In the genomic region with DNA sequence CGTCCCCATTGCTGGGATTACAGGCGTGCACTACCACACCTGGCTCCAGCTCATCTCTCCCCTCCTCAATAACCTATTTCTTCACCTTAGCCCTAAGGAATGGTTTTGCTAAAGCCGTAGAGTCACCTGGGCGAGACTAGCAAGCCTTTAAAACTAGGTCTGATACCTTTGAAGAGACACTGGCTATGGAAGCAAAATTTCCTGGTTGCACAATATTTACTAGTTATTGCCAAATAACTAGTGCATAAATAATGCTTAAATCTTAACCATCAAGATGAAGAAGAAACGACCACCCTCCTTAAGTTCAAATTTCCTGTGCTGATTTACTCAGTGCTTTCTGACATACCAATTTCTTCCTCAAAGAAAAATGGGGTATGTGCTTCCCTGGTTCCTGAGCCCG, we compare ENCODE assay signal across 10 mouse cellular contexts. TPM values are rescaled to one million over a fixed set of nuclear protein-coding genes. Genes with fewer than 3 reads are reported as not detected.
DNase-seq lines count a peak whose midpoint lies in the region; ATAC-seq and TF ChIP-seq lines count a peak whose summit lies in the region.
"Had no signal": no experiment of that assay in that cellular context is flagged by ENCODE, and none has a peak within 500 bp of the region (broad histone marks: within the 10 kb centered on the region; RNA-seq: fewer than 3 reads in every experiment).

No protein-coding gene starts in this region.

- H3K9ac ChIP-seq in liver, adult 2 months (ENCODE audit: low read depth, low read length): peak overlapping the region; percentile 61
- H3K9ac ChIP-seq in embryonic facial prominence, embryonic 13.5 days: peak overlapping the region; percentile 61
- H3K9ac ChIP-seq in intestine, embryonic 16.5 days (ENCODE audit: low read depth, low read length): peak overlapping the region; percentile 38; the same call in 1 of the 2 replicates
- H3K9ac ChIP-seq in neural tube, embryonic 13.5 days: peak overlapping the region; percentile 56; the same call in 1 of the 2 replicates

- peak overlapping the region; percentile 74 for H3K4me2 ChIP-seq in embryonic facial prominence, embryonic 13.5 days
- H3K4me2 ChIP-seq in intestine, embryonic 16.5 days (ENCODE audit: low read depth, low read length): peak overlapping the region; percentile 73
- H3K4me2 ChIP-seq in neural tube, embryonic 13.5 days: peak overlapping the region; percentile 67

- H3K4me3 ChIP-seq in liver, adult 2 months (ENCODE audit: insufficient read depth, low read depth, low read length): peak overlapping the region; percentile 30; the same call in 1 of the 2 replicates
- H3K4me3 ChIP-seq in embryonic facial prominence, embryonic 13.5 days: peak overlapping the region; percentile 67
- peak overlapping the region; percentile 42 for H3K4me3 ChIP-seq in intestine, embryonic 16.5 days (ENCODE audit: low read length)
- H3K4me3 ChIP-seq in neural tube, embryonic 13.5 days: peak overlapping the region; percentile 60

- peak; percentile 74 for DNase-seq in liver, adult 2 months (ENCODE audit: extremely low read depth, low read depth, low spot score)
- no peak for DNase-seq in liver
- no peak for DNase-seq in thymus, postnatal 0 days (ENCODE audit: low spot score)
- DNase-seq in layer of hippocampus, adult 8-10 months (ENCODE audit: low spot score in 2 of 2): no peak
- DNase-seq in testis, postnatal 10 days (ENCODE audit: low spot score): no peak
- DNase-seq: right cerebral cortex, postnatal 14 days had no signal

- H3K27ac ChIP-seq in liver, adult 2 months (replicated peaks; ENCODE audit: insufficient read depth, low read depth, low read length): no peak overlapping the region
- no peak overlapping the region for H3K27ac ChIP-seq in embryonic facial prominence, embryonic 13.5 days
- H3K27ac ChIP-seq in intestine, embryonic 16.5 days (ENCODE audit: low read length): no peak overlapping the region
- no peak overlapping the region for H3K27ac ChIP-seq in neural tube, embryonic 13.5 days (replicated peaks)

- WGBS in liver, adult 2 months: 6% methylated on average over 6 of the region's 6 CpGs
- WGBS in embryonic facial prominence, embryonic 13.5 days: 12% methylated on average over 6 of the region's 6 CpGs
- 13% methylated on average over 6 of the region's 6 CpGs for WGBS in intestine, embryonic 16.5 days
- 18% methylated on average over 6 of the region's 6 CpGs for WGBS in neural tube, embryonic 13.5 days

- TF ChIP-seq CTCF in liver, adult 2 months (IDR thresholded peaks at IDR 0.05; ENCODE audit: low read depth, low read length): no peak

- no peak for ATAC-seq in embryonic facial prominence, embryonic 13.5 days (ENCODE audit: insufficient number of reproducible peaks, insufficient read depth, low FRiP score, low TSS enrichment, low read depth)
- ATAC-seq in intestine, embryonic 16.5 days: no peak; the same call in 1 of the 2 replicates
- ATAC-seq in neural tube, embryonic 13.5 days (ENCODE audit: low read depth): peak; percentile 12; the same call in 1 of the 2 replicates

- no peaks in the 10 kb centered on the region for H3K36me3 ChIP-seq in liver, adult 2 months (ENCODE audit: control insufficient read depth, insufficient read depth, low read length)
- H3K36me3 ChIP-seq in embryonic facial prominence, embryonic 13.5 days: no peaks in the 10 kb centered on the region
- H3K36me3 ChIP-seq in intestine, embryonic 16.5 days (ENCODE audit: control insufficient read depth, insufficient read depth, low read length): no peaks in the 10 kb centered on the region
- no peaks in the 10 kb centered on the region for H3K36me3 ChIP-seq in neural tube, embryonic 13.5 days

- no peak for TF ChIP-seq POLR2A in liver, adult 2 months (IDR thresholded peaks at IDR 0.05; ENCODE audit: extremely low read depth, insufficient read depth, low read length)

- no peaks in the 10 kb centered on the region for H3K9me3 ChIP-seq in embryonic facial prominence, embryonic 13.5 days
- H3K9me3 ChIP-seq in intestine, embryonic 16.5 days (ENCODE audit: control insufficient read depth, low read length): no peaks in the 10 kb centered on the region
- H3K9me3 ChIP-seq in neural tube, embryonic 13.5 days: no peaks in the 10 kb centered on the region

- peaks cover 16% of the 10 kb centered on the region for H3K27me3 ChIP-seq in liver, adult 2 months (ENCODE audit: control insufficient read depth, insufficient read depth, low read length)
- peaks cover 53% of the 10 kb centered on the region for H3K27me3 ChIP-seq in embryonic facial prominence, embryonic 13.5 days
- H3K27me3 ChIP-seq in intestine, embryonic 16.5 days (replicated peaks; ENCODE audit: control insufficient read depth, insufficient read depth, low read length): peaks cover 46% of the 10 kb centered on the region
- peaks cover 61% of the 10 kb centered on the region for H3K27me3 ChIP-seq in neural tube, embryonic 13.5 days

- H3K79me2 ChIP-seq in liver, adult 2 months (ENCODE audit: control insufficient read depth, insufficient read depth, low read length): no peaks in the 10 kb centered on the region

- peaks cover 3% of the 10 kb centered on the region for H3K4me1 ChIP-seq in liver, adult 2 months (ENCODE audit: control insufficient read depth, insufficient read depth, low read length)
- H3K4me1 ChIP-seq in embryonic facial prominence, embryonic 13.5 days: peaks cover 56% of the 10 kb centered on the region
- H3K4me1 ChIP-seq in intestine, embryonic 16.5 days (ENCODE audit: control insufficient read depth, insufficient read depth, low read length): peaks cover 11% of the 10 kb centered on the region
- peaks cover 63% of the 10 kb centered on the region for H3K4me1 ChIP-seq in neural tube, embryonic 13.5 days (replicated peaks)

RNA-seq across cellular contexts. Expression of gene Skor1, which starts 15.1 kb away (rescaled TPM):
- total RNA-seq in liver, adult 2 months (2014; rRNA removed): not detected in 2 replicates
- polyA plus RNA-seq in liver, adult 2 months (2012; rRNA removed): not detected in 2 replicates
- polyA plus RNA-seq in embryonic facial prominence, embryonic 13.5 days (2015; fragmentation: Nextera tagmentation; extraction: Ambion mirVana): 0.58 TPM in 1 of 2 replicates, not detected in the other
- polyA plus RNA-seq in intestine, embryonic 16.5 days (2015; fragmentation: Nextera tagmentation; extraction: Ambion mirVana): not detected in 2 replicates
- 25.4 and 27.9 TPM in 2 replicates for polyA plus RNA-seq in neural tube, embryonic 13.5 days (2015; fragmentation: Nextera tagmentation; extraction: Ambion mirVana)
- 0.10 TPM in 1 of 2 replicates, not detected in the other for polyA plus RNA-seq in thymus, postnatal 0 days (2015; fragmentation: Nextera tagmentation; extraction: Ambion mirVana)
- total RNA-seq in layer of hippocampus, adult 8-10 months (2022): under 1 TPM in 1 of 4 experiments, not detected in 3; 0.18 TPM
- total RNA-seq: hematopoietic stem cell, adult 5-6 weeks had no signal

Comparison
In these comparisons a context has a peak if more than half of its experiments do, and no peak if none do; other contexts are left out.
1. RNA of gene Skor1, which starts 15.1 kb away (polyA plus RNA-seq): 25.4 to 27.9 TPM in neural tube, embryonic 13.5 days; 0.58 TPM in embryonic facial prominence, embryonic 13.5 days, 0.10 TPM in thymus, postnatal 0 days, not detected in liver, adult 2 months and not detected in intestine, embryonic 16.5 days; every median in the first group is over 10 times any median in the second.
2. Peak in every context shown above with its lines, with median percentiles within 50 percentile points of each other: H3K4me3 ChIP-seq, H3K9ac ChIP-seq and H3K4me2 ChIP-seq.